Mouse (Mus musculus) monocyte, adult 5-6 weeks (primary cell): ENCODE results near the gene Wdr48. TPM values are rescaled to one million over a fixed set of nuclear protein-coding genes. Genes with fewer than 3 reads are reported as not detected.

Experiments used
- ATAC-seq: fragments of 153-309, 156-312 bp; replicated peaks from 2 replicates; pipeline ENCODE4 v1.8.0; 2017; ENCODE audit warnings: mild to moderate bottlenecking; ENCODE audit not compliant: low TSS enrichment, insufficient number of reproducible peaks, severe bottlenecking, poor library complexity, low FRiP score
- total RNA-seq: library from RNA; stranded (forward); fragments of 200-1000, 200-491, 200-594 nt; gene quantifications from 3 replicates; pipeline ENCODE4 v1.2.3, GENCODE M21; 2017

Gene Wdr48
- total RNA-seq: 34.3 to 58.8 TPM (median 53.3 TPM) in 3 replicates

DNA sequence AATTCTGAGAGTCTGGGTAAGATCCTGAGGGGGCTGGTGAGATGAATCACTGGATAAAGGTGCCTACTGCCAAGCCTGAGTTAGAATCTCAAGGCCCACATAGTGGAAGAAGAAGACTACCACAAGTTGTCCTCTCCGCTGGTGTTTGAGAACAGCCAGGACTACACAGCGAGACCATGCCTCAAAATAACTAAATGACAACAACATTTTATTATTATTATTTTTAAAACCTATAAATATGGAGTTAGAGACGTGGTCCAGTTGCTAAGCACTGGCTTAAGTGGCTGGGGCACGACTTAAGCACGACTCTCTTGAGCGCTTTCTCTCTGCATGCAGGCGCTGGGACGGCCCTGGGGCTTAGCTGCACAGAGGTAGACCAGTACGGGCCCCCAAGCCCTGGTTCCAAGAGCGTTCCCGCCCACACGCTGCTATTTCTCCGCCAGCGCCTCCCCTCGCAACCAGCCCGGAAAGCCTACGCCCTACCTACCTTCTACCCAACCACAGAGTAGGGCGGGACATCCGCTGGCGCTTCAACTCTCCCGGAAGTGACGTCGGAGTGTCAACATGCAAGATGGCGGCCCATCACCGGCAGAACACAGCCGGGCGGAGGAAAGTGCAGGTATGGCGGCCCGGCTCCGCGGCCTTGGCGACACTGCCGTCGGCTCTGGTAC, at the start of gene Wdr48:
Wdr48 (plus strand) TSS at position 540 of the 671 bp plus-strand sequence.
- peak; percentile 96 for ATAC-seq

DNA sequence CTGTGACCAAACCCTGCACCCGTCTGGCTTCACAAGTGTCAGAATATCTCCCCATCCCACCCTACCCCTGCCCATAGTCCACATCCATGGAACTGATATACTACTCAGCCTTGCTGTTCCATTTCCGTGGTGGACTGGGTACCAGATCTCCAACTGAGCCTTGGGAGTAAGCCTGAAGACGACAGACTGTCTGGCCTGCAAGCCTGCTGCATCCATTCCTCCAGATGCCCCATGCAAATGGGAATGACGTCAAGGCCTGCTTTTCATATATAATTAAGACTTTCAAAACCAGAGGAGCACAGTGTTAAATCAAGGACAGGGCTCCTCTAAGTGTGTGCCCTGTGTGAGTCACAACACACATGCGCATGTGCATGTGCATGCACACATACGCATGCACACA, 47.5 kb upstream of the Wdr48 start:
- no peak for ATAC-seq

DNA sequence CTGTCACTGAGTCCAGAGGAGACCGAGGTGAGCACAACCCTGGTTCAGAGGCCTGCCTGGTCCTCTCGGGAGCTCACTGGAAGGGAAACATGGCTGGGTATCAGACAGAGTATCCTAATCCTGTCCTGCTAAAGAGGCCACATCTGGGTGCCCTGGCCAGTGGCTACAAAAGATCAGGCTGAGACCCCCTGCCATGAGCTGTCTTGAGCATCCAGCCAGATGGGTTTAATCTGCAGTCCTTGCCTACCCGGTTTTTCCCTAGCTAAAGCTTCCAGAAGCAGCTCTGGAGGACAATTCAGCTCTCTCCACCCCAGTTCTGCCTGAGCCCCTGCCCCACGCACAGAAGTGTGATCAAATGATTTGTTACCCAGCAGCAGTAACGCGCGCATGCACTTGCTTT, 46.0 kb upstream of the Wdr48 start:
- ATAC-seq: no peak

DNA sequence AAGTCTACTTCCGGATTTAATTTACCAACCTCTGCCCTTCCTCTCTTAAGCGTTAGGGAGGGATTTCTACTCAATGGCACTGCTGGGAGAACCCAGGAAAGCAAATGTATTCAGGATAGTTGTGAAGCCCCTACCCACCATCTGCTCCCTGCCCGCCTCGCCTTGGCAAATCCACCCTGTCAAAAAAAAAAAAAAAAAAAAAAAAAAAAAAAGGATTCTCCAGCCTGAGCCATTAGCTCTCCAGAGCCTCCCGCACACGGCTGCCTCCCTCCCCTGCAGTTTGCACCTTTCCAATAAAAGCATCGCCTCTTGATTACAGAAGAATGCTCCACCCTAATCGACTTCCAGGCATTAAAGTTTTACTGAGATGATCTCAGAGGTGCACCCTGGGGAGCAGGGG, 45.5 kb upstream of the Wdr48 start:
- ATAC-seq: no peak

DNA sequence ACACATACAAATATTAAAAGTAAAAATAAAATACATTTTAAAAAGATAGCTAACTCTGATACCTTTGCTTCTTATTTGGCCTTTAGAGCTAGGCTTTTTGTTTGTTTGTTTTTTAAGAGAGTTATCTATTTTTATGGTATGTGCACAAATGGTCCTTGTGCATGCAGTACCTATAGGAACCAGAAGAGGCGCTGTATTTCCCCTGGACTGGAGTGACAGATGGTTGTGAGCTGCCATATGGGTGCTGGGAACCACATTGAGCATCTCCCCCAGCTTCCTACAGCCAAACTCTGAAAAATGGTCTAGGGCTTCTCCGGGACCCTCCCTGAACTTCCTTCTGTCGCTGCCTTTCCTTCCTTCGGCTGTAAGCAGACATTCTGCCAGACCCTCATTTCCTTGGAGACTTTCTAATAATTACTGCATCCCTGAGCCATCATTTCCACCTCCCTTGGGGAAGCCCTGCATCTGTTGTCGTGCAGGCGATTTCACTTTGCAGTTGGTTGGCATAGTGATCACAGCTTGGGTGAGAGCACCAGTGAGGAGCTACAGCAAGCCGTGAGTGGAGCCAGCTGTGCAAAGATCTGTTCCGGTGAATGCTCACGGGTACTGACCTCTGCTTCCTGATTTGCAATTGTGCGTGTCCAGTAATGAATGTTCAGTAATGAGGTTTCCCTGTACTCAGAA, 42.2 kb upstream of the Wdr48 start:
- ATAC-seq: no peak

DNA sequence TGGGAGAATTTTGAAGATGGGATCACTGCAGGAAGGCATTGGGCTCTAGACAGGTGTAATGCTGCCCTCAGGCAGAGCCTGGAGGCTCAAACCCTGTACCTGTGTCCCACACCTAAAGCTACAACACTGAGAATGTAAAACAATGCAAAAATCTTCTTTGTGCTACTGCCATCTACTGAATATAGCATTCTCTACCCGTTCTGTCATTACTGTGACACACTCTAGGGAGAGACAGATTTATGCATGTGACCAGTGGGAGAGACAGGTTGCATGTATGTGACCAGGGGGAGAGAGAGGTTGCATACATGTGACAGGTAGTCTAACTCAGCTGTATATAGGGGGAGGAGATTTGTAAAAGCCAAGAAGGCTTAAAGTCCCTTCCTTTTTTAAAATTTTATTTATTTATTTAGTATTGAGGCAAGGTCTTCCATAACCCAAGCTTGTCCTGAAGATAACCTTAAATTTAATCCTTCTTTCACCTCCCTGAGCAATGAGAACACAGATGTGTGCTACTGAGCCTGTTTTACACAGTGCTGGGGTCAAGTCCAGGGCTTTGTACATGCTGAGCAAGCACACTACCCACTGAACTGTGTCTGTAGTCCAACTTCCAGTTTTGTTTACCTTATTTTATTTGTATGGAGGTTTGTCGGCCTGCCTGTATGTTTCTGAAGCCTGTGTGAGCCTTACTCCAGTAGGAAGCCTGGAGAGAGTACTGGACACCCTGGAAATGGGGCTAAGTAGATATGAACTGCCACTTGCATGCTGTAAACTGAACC, 41.4 kb upstream of the Wdr48 start:
- no peak for ATAC-seq

DNA sequence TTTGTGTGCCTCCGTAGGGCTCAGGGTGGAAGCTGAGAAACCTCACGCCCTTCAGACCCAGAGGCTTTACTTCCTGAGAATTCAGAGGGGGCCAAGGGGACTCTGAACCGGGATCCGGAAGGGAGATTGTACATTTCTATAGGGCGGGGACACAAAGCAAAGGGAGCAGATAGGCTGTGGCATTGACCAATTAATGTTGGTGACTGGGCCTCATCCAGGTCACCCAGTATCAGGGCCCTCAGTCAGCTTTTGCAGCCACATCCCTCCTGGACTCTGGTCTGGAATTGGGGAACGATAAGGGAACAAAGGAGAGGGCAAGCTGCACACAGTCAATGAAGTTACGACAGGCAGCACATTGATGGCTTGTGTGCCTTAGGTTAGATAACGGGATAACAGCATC, 40.5 kb upstream of the Wdr48 start:
- no peak for ATAC-seq

DNA sequence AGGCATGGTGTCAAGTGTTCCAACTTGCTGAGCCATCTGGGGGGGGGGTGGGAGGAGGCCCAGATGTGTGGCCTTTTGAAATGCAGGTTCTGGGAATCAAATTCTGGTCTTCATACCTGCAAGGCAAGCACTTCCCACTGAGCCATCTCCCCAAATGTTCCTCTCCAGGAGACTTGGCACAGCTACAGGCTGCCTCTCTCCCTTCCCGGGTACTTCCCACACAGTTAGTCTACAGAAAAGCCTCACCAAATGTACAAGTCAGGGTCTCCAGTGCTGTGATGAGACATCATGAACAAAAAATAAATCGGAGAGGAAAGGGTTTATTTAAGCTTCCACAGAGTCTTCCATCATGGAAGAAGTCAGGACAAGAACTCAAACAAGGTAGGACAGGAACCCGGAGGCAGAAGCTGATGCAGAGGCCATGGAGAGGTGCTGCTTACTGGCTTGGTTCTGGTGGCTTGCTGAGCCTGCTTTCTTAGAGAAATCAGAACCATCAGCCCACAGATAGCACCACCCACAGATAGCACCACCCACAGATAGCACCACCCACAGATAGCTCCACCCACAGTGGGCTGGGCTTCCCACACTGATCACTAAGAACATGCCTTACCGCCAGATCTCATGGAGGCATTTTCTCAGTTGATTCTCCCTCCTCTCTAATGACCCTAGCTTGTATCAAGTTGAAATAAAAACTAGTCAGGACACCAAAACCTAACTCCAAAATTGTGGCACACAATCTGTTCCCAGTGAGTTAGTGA, 7.4 kb upstream of the Wdr48 start:
- no peak for ATAC-seq

DNA sequence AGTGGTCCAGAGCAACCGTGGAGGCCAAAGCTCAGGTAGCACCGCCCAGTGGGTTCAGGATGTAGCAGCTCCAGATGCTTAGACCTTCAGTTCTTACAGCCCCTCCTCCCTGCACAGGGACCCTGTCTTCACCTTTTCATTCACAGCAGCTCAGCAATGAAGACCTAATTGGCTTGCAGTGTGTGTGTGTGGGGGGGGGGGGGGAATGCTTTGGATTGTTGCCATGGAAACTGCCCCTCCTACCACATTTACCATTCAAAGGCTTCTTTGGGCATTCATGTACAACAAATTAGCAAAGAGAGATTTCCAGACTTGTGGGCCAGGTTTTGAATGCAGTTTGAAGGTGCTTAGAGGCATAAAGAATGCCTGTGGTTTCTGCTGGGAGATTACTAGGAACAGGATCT, 5.8 kb upstream of the Wdr48 start:
- no peak for ATAC-seq

DNA sequence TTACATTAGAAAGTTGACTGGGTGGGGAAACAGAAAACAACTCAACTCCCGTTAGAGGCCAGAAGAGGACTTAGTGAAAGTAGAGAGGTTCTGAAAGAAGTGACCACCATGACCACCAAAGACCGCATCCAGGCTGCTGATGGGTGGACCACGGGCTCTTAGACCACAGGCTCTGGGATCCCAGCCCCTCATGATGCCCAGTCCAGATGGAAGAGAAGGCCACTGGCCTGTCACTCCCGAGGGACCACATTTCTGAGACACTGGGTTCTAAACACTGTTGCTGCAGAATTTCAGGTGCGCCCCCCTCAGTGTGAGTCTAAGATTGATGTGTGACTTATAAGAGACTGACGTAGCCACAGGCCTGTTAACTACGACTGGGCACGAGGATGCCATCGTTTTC, 5.2 kb upstream of the Wdr48 start:
- ATAC-seq: no peak

DNA sequence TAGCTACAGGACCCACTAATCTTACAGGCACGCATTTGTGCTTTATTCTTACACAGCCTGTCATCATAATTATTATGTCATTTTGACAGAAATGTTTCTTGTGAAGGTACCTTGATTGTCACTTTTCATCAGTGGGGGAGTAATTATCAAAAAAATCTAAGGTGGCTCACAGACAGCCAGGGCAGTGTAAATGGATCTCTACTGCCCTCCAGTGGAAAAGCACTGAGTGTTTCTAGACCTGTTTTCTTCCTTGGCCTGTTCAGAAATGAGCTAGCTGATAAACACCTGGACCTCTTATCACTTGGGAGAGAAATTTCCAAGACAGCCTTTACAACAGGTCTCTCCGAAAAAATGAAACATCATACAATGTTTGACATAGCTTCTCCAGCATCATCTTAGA, 4.0 kb upstream of the Wdr48 start:
- no peak for ATAC-seq

DNA sequence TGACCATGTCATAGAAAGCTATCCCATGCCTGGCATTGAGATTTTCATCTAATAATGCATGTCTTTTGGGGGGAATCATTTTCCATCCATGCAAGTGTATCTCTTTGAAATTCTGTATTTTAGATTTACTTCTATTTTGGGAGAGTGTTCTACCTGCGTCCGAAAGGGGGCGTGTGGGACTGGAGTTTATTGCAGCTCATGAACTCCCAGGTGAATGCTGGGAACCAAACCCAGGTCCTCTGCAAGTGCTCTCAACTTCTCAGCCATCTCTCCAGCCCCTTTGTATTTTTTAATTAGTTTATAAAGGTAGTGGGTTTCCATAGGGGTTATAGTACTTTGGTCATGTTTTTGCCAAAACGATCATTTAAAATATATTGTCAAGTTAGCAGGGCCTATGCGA, 797 bp upstream of the Wdr48 start:
- ATAC-seq: no peak

DNA sequence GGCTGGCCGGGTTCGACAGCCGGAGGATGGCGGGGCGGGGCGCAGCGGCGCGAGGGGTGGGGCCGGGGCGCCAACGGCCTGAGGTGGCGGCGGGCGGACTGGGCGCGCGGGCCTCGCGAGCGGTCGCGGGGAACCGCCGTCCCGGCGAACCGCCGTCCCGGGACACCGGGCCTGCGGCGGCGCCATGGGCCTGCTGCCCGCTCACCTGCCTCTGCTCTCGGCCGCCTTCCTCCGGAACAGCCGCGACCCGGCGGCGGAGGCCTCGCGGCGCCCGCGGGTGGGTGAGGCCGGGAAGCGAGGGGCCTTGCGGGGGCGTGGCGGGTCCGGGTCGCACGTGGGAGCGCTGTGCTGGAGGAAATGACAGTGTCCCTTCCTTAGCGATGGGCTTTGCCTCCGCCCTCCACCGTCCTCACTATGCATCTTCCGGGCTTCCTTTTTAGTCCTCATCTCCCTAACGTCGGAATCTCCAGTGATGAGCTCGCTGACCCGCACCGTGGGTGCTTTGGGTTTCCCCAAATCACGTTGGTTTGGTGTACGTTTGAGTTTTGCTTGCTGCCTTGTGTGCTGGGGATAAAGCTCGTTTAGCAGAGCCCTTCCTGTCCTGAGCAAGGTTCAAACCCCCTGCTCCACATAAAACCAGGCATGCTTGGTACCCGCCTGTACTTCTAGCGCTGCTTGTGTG, 503 bp downstream of the Wdr48 start:
- ATAC-seq: no peak

DNA sequence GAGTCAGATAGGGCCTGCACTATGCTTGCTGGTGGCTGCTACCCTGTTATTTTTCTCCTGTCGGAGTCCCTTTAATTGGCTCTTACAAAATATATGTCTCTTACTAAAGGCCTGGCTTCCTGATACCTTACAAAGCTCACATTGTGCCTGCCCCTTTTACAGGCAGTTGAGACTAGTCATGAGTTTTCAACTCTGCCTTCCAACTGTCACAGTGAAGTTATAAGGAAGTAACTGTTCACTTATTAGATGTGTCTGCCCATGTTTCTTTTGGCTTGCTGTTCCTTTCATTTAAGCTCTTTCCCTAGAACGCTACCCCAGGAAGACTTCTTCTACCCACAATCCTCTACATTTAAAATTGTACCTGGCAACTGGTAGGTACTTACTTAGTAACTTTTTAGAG, 4.8 kb downstream of the Wdr48 start:
- no peak for ATAC-seq

DNA sequence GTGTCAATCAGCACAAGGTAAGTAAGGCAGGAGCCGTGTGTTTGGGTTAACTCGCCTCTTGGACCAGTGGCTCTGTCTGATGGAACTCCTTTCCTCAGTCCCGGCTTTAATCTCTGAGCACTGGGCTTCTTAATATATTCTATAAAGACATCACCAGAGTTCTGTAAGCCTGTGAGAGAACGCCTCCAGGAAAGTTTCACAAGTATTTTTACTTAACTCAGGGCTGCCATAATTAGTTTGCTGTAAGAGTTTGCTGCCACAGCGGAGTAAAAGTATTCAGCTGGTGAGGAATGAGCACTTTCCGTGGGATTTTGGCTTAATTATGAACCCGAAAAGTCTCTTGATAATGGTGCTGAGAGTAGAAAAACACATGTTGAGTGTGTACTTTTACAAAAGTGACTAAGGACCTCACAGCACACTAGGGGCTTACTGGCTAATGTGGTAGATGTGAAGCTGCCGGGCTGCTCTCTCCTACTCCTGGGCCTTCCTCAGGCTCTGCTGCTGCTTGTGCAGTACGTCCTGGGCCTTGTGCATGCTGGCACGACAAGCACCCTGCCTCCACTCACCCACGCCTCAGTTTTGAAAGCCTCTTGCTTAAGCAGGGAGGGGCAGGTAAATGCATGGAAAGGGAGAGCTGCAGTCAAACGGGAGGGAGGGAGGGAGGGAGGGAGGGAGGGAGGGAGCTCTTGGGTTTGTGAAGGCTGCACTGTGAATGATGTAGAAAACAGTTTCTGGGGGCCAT, 7.9 kb downstream of the Wdr48 start:
- no peak for ATAC-seq

DNA sequence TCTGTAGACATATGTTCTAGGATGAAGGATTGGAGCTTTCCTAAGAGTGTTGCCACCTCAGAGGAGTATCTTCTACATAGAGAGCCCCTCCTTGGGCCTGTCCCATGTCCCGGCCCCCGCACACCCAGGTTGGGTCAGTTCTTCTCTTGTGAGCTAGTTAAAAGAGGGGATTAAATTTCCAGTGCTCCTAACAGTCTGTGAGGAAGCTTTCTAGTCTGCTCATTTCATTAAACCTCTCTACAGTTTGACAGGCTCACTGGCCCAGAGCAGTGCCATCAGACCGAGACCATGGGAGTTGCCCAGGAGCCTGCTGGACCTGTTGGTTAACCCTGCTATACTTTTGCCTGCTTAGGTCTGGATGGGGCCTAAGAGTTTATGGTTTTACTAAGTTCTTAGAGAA, 14.0 kb downstream of the Wdr48 start:
- no peak for ATAC-seq

DNA sequence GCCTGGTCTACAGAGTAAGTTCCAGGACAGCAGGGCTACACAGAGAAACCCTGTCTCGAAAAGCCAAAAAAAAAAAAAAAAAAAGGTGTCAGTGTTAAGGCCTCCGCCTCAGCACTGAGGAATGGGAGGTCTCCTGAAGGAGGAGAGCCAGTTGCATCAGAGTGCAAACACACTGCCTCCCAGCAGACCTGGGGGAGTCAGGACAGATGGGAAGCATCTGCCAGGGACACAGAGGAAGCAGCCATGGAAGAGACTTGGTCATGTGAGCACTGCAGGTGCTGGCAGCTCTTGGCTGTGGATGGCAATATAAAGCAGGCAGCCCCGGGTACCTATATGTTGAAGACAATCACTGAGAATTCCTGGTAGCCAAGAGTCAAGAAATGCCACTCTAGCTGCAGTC, 15.3 kb downstream of the Wdr48 start:
- ATAC-seq: no peak
